Mouse (Mus musculus): ENCODE results near the gene Ttc36.

Gene Ttc36

GRCm38 (mm10) chr9:44802808-44803450 lies at the start of gene Ttc36:
Gene Ttc36, minus strand, starts transcription at chr9:44803072.
- DNase-seq (ENCODE audit: low read depth), result peak; percentile 24

GRCm38 (mm10) chr9:44847446-44847845 lies 44.6 kb upstream of the Ttc36 start:
- DNase-seq (ENCODE audit: low read depth), result no peak

DNA sequence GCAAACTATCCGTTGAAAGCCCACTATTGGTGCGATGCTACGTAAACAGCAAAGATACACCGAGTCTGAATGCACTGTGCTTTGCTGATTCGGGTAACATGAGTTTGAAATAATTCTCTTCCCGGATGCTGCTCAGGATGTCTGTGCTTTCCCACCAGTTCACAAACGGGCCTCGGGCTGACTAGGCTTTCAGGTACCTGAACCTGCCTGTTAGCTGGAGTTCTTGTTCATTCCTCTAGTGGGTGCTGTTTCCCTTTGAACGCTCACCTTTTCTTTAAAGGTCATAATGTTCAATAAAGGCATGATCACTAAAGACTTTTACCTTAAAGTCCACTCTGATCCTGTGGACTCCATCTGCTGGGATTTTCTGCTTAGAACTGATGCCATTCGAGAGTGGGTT lies 38.4 kb upstream of the Ttc36 start:
- DNase-seq (ENCODE audit: low read depth), result peak; percentile 56

DNA sequence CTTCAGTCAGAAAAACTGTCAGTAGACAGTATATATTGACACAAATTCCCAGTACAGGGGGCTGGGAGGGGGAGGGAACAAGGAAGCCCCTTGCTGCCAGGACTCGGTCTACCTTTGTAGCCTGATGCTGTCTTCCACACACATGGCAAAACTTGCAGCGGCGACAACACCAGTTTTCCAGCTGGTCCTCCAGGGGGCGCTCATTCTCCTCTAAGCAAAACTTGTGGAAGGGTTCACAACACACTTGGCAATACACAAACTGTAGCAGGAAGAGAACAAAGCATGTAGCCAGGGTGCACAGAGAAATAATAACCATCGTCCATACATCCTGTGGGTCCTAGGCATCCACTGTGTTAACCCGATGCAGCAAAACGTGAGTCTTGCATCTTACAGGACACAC lies 33.6 kb upstream of the Ttc36 start:
- peak; percentile 84 for DNase-seq (ENCODE audit: low read depth)

GRCm38 (mm10) chr9:44832356-44832755 lies 29.5 kb upstream of the Ttc36 start:
- no peak for DNase-seq (ENCODE audit: low read depth)

GRCm38 (mm10) chr9:44830506-44830905 lies 27.6 kb upstream of the Ttc36 start:
- DNase-seq (ENCODE audit: low read depth), result no peak

DNA sequence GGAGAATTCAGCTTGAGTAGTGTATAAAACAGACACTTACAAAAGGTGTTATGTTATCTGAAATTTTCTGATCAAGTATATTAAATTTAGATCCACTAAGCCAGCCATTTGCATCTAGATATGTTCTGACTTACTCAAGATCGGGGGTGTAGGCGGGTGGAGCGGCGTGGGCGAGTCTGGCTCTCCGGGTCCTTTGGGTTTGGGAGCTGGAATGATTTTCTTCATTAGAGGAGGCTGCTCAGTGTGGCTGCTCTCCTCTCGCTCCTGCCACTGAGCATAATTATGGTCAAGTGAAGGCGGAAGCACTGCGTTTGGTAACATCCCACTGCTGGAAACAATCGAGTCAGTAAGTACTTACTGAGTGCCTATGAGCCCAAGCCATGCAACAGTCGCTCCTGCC lies 26.1 kb upstream of the Ttc36 start:
- no peak for DNase-seq (ENCODE audit: low read depth)

- DNase-seq (ENCODE audit: low read depth), result no peak
Measured at GRCm38 (mm10) chr9:44826660-44827059, 23.8 kb upstream of the Ttc36 start.

DNA sequence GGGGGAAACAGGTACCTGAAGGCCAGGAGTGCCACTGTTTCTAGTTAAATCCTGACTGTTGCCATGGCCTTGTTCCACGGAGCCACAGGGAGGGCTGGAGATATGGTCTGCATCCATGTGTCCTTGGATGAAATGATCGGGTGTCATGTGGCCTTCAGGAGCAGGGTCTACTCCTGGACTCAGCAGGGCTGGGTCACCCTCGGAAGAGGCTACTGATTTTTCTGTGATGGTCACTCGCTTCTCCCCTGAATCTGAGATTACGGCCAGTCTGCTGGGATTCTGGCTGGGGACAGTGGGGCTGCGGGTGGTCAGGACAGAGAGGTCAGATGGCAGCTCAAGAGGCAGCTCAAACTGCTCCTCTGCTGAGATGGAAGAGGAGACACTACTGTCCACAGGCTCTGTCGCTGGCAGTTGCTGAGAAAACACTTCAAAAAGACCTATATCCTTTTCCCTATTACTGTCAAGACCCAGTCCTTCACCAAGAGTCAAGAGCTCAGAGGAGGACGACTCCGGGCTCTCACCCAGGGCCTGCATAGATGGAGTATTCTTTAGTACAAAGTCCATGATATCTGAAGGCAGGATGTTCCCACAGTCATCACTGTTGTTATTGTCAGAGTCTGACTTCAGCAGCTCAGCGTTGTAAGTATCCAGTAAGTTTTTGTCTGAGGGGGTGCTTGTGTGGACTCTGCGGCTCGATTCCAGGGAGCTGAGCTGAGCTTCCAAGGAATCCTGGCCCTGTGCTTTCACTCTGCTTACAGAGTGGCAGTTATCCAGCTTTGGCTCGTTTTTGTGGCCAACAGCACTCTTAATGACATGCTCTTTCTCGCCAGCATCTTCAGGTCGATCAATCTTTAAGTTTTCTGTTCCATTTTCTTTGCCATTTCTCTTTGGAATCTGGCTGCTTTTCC lies 17.3 kb upstream of the Ttc36 start:
- no peak for DNase-seq (ENCODE audit: low read depth)

DNA sequence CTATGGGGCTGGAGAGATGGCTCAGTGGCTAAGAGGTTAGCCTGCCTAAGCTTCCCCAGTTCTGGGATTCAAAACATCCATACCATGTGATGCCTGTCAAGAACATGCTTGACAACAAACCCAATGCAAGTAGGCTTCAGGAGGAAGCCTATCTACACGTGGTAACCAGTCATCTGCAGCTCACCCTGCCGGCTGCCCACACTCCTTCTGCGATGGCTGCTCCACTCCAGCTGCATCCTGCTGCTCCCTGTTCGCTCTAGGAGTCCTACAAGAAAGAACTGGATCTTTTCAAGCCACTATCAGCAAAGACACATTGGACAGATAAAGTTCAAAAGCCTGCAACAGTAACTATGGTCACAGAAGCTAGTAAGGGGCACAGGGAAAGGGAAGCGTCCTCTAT lies 14.7 kb upstream of the Ttc36 start:
- no peak for DNase-seq (ENCODE audit: low read depth)

DNA sequence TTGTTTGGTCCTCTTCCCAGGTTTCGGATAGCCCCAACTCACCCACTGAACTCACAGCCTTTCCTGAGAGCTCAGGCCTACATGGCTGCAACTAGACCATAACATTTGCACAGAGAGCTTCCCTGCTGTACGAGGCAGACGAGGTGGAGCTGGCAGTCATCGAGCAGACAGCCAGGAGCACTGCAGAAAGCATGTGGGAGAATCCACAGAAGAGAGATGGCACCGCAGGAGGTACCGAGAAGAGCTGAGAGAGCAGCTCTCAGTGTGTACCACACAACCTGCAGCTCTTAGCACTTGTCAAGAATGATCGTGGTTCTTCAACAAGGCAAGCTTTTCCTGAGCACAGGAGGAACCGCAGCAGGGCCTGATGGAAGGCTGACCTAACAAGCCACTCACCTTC lies 11.3 kb upstream of the Ttc36 start:
- no peak for DNase-seq (ENCODE audit: low read depth)

GRCm38 (mm10) chr9:44810316-44810715 lies 7.4 kb upstream of the Ttc36 start:
- DNase-seq (ENCODE audit: low read depth), result no peak

GRCm38 (mm10) chr9:44807778-44808177 lies 4.9 kb upstream of the Ttc36 start:
- no peak for DNase-seq (ENCODE audit: low read depth)

DNA sequence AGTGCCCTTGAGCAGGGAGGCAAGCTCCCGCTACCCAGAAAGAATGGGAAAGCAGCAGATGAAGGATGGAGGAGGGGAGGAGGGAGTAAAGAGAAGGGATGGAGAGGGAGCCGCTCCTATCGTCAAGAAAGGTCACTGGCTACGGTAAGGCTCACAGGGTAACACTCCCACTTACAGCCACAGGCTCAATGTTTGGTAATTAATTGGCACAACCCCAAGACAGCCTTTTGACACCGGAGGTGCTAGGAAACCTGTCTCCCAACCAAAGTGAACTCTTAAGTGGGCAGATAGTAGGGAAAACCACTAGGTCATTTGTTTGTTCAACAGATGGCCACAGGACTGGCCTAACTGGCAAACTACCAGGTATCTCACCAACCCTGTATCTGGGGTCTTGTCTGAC lies 4.3 kb upstream of the Ttc36 start:
- no peak for DNase-seq (ENCODE audit: low read depth)

- DNase-seq (ENCODE audit: low read depth), result no peak
Measured at GRCm38 (mm10) chr9:44805536-44805935, 2.7 kb upstream of the Ttc36 start.

DNA sequence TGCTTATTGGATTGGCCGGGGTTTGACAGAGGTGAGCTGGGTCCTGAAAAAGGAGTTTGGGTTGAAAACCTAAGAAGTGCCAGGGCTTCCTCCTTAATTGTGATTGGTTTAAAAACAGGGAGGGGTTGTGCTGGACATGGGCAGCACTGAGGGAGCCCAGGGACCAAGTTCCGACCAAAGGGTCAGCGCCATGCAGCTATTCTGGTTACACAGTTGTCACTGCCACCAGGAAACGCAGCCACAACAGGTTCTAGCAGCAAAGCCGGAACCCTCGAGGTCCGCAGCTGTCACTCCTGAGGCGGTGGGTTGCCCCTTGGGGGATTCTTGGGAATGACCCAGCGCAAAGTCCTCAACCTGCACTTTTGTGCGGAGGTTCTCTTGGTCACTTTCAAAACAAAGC lies 1.8 kb upstream of the Ttc36 start:
- DNase-seq (ENCODE audit: low read depth), result no peak

GRCm38 (mm10) chr9:44801669-44802068 lies 1.2 kb downstream of the Ttc36 start:
- peak; percentile 13 for DNase-seq (ENCODE audit: low read depth)

DNA sequence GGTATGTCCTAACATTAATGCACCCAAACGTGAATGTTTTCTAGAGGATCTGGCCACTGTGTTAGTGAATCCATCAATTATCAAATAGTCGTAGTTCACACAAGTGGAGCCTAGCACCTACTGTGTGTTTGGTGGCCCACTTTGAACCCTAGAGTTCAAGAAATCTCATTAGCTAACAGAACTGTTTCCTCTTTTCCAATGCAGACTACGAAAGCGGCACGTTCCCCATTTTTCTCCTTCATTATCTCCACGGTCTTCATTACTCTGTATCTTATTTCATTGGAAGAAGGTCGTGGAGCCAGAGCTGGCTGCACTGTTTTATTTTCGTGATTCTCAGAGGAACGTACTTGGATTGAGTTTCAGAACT lies 2.9 kb downstream of the Ttc36 start:
- no peak for DNase-seq (ENCODE audit: low read depth)

GRCm38 (mm10) chr9:44799102-44799957 lies 3.5 kb downstream of the Ttc36 start, which contains the start of gene Tmem25:
Gene Tmem25, minus strand, starts transcription at chr9:44799307.
- DNase-seq (ENCODE audit: low read depth), result no peak

DNA sequence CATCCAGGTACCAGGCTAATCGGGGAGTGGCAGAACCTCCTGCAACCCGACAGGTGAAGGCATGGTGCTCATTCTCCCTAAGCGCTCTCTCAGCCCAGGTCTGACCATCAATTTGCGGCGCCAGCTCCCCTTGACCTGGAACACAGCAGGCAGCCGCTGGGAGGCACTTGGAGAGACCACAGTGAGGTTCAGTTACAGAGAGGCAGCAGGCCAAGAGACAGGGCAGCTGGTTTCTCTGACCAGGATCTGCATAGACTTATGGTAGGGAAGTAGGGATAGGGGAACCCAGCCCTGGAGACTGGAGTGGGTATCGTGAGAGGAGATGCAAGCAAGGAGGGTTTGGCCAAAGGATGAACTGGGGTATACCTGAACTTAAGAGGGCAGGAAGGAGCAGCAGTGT lies 4.6 kb downstream of the Ttc36 start:
- DNase-seq (ENCODE audit: low read depth), result no peak

DNA sequence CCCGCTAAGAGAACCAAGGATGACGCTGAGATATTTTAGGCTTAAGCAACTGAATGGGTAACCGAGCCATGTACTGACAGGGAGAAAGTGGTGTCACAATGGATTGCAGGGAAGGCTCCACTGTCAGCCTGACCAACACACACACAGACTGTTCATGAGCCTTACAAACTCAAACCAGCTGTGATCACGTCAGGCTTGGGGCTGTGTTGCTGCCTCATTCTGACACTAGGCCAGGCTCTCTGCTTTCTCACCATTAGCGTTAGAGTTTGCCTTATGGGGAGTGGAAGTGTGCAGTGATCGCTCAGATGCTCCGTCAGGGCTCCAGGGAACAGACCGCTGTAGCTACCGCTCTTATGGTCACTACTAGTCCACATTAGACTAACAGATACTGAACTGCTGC lies 10.0 kb downstream of the Ttc36 start:
- no peak for DNase-seq (ENCODE audit: low read depth)
